Mouse (Mus musculus): Measurements from ENCODE around the gene Fabp2.
"Not testable (repeated sequence)": the region's sequence is repeated elsewhere in the genome, so short reads cannot be mapped to it uniquely, and the experiment has no call there.

The Fabp2 gene

DNA sequence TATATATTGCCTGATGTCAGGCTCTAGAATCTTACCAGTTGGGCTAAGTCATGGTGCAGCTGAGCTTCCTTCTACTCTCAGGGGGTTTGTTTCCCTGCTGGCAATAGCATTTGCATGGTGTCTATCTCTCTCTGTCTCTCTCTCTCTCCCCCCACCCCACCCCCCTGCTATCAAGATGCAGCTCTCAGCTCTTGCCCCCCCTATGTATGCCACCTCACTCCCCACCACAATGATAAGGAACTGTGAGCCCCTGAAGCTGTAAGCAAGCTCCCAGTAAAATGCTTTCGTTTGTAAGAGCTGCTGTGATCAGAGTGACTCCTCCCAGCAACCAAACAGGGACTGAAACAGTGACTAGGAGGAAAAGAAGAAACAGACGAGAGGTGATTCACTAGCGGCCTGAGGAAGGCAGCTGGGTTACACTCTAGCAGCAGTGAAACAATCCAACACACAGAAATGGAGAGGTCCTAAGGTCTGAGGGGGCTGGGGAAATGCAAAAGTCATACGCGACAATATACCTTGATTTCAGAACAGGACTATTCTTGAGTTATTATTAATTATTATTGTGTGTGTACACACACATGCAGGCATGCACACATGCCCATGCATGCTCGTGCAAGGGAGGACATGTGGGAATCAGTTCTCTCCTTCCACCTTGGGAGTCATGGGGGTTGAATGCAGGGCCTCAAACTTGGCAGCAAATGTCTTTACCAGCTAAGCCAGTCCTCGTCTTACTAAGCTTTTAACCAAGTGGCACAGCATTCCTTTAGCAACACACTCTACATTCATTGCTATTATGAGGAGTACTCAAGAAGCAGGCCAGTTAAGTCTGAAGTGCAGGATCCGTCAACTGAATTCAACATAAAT lies 25.9 kb downstream of the Fabp2 start:
- no peak for DNase-seq

DNA sequence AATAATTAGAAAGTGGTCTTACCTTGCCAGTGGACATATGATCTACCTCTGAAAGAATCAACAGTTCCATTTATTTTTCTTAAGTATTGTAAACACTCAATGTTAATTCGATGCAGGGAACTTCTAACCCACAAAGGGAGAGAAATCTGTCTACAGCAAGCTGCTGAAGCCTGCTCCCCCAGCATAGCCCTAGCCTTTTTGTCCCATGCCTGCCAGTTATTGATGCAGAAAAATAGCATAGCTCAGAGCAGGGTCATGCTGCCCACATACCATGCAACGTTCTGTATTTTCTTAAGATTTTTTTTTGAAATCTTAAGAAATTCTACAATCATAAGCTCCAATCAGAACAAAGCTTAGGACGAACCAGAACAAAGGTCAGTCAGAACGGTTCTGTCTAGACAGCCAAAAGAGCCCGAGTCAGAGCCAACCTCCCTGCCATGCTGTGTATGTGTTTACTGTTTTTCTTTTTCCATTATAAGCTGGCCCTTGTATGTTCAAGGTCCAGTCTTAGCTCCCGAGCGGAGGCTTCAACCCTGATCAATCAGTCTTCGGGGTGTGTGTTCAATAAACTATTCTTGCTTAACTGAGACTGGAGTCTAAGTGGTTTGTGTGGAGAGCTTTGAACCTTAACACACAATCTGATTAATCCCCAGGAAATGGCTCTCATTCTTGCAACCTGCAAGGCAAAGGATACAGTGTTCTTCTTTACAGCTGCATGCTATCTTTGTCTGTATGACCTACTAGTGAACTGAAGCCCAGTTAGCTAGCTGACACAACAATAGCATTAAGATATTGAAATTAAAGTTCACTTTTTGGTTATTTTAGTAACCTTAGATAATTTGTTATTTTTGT lies 27.0 kb downstream of the Fabp2 start:
- DNase-seq = no peak

DNA sequence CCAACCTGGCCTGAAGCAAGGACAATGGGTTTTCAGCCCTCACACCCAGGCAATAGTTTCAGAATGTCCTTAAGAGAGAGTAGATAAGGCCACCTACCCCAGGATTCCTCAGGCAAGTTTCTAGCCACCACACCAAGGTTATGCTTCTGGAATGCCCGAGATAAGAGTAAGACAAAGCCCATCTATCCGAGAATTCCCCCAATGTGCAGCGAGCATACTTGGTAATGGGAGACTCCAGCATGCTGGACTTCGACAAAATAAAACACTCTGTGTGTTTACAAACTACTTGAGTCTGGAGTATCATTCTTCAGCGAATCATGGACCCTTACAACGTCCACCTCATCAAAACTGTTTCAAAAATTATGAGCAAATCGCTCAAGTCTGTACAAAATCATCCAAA lies 28.3 kb downstream of the Fabp2 start:
- DNase-seq = no peak

DNA sequence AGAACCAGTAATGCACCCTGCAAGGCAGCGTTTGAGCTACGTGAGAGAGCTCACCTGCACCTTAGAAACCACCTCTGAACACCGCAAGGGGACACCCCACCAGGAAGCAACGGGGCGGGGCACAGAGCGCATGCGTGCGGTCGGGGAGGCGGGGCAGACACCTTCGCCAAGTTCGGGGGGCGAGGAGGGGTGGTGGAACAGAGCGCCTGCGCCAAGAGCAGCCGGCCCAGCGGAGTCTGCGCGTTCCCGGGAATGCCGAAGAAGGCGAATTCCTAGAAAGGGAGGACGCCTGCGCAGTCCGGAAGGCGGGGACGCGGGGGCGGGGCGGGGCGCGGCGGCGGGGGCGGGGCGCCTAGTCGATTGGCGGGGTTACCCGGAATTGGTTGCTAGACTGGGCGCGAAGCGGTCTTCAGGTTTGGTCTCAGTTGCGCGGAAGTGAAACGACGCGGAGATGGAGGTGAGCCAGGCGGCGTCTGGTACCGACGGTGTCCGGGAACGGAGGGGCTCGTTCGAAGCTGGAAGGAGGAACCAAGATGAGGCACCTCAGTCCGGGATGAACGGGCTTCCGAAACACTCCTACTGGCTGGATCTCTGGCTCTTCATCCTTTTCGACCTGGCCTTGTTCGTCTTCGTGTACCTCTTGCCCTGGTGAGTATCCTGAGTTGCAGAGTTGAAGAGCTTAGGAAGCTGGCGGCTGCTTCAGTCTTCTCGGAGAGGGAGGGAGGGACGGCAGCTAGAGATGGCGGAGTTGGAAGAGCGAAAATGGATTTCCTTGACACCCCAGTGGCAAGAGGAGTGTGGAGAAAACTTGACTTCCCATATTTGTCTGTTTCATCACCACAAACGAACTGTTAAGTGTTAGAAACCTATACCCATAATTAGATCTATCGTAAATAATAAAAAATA lies 29.4 kb downstream of the Fabp2 start, which contains the start of gene 1810037I17Rik:
Gene 1810037I17Rik, plus strand, starts transcription at position 195 of the 906 bp plus-strand sequence.
- peak; percentile 98 for DNase-seq

DNA sequence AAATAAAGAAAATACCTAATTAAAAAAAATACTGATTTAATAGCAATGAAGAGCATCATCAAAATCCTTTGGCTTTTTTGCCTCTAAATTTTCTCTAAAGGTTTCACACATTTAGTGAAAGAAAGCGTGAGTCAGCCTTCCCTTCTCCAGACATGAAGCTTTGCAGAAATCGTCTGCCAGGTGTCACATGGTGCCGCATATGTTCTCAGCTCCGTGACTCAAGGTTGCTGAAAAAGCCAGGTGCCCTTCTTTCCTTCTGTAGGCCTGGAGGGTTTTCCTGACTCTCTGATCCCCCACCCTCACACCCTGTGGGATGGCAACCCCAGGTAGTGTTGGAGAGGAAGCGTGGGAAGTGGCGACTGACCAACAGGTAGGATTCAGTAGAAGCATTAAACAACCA lies 34.9 kb downstream of the Fabp2 start:
- no peak for DNase-seq

DNA sequence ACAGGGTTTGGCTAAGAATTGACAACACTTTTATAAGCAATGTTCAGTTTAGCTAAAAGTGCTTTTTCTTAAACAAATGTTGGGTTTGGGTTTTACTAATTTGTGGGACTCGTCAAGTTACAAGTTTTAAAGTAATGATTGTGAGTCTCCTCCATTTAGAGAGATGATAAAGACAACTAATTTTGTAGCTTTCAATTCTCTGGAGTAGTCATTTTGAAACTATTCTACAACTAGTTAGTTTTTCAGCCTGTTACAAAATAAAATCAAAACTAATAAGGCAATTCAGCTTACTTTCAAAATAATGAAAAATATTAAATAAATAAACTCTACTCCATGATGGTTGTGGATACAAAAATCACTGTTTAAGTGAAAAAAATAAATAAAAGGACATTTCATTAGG lies 37.6 kb downstream of the Fabp2 start:
- DNase-seq = no peak

DNA sequence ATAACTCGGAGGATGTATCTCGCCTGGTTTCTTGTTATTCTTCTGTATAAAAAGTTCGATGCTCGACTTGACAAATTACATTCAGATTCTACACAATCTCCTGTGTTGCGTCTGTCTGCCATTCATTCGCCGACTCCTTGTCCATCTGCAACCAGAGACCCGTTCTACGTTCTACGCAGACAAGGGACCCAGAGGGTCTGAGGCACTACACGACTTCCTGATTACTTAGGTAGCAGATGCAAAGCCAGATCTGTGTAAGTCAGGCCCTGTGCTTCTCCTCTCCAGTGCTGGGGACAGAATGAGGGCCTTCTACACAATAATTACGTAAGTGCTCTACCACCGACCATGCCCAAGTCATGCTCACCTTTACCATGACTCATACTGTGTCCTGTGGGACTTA lies 42.3 kb downstream of the Fabp2 start:
- not testable (repeated sequence) for DNase-seq

DNA sequence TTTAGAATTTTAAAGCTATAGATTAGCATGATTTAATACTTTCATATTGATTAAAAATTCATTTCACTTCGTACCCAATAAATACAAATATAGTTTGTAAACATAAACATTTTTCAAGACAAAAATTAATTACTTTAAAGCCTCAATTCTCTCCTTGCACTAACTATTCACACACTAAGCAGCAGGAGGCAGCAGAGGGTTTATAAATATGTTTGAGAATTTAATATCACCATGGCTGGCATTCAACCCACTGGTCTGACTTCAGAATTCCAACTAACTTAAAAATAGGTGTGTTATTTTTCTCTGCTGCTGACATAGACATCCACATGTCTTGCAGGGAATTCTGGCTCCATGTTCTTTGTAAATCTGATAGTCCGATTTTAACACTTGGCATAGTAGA lies 44.3 kb downstream of the Fabp2 start:
- DNase-seq = peak; percentile 73

DNA sequence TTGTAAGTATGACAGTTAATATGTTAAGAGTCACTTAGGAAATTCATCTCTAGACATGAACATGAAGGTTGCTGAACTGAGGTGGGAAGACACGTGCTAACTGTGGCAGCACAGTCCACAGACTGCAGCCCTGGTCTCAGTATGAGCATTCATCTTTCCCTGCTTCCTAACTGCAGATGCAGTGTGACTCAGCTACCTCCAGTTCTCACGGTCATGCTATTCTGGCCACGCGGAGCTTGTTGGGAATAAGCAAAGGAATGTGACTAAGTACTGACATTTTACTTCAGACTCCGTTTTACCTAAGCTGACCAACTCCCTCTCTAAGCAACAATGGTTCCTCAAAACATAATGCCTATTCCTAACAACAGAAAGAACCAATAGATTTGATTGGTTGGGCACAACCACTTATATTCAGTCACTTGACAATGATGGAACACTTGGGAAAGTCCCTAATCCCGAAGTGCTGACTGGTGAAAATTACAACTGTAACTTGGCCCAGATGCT lies 48.6 kb downstream of the Fabp2 start:
- DNase-seq = no peak
